Mouse (Mus musculus) kidney, postnatal 10 days (tissue): ENCODE data around the gene Tac2.

ENCODE experiments used
- DNase-seq: peaks from one replicate; pipeline ENCODE4 v3.0.0; 2021; ENCODE audit warnings: mixed read lengths

Gene Tac2

GRCm38 (mm10) chr10:127724178-127724577 is at the start of gene Tac2:
Tac2 (plus strand) TSS chr10:127724478.
- no peak for DNase-seq

- peak; percentile 94 for DNase-seq
These were observed 49.3 kb upstream of the Tac2 start for GRCm38 (mm10) chr10:127674794-127675522.

- no peak for DNase-seq
These were observed 48.3 kb upstream of the Tac2 start for GRCm38 (mm10) chr10:127675859-127676398.

GRCm38 (mm10) chr10:127676691-127677548 is 47.4 kb upstream of the Tac2 start:
- DNase-seq, result peak; percentile 96

- DNase-seq, result peak; percentile 84
These were observed 46.5 kb upstream of the Tac2 start for GRCm38 (mm10) chr10:127677591-127678336.

GRCm38 (mm10) chr10:127679208-127679607 is 45.1 kb upstream of the Tac2 start:
- no peak for DNase-seq

- no peak for DNase-seq
These were observed 44.4 kb upstream of the Tac2 start for GRCm38 (mm10) chr10:127679881-127680280.

GRCm38 (mm10) chr10:127682886-127683285 is 41.4 kb upstream of the Tac2 start:
- DNase-seq, result no peak

- no peak for DNase-seq
These were observed 33.2 kb upstream of the Tac2 start for GRCm38 (mm10) chr10:127691053-127691452.

GRCm38 (mm10) chr10:127694636-127695035 is 29.6 kb upstream of the Tac2 start:
- peak; percentile 27 for DNase-seq

GRCm38 (mm10) chr10:127695775-127696174 is 28.5 kb upstream of the Tac2 start:
- DNase-seq, result no peak

- DNase-seq, result no peak
These were observed 25.3 kb upstream of the Tac2 start for GRCm38 (mm10) chr10:127698966-127699365.

- DNase-seq, result peak; percentile 28
These were observed 21.0 kb upstream of the Tac2 start for GRCm38 (mm10) chr10:127703299-127703698.

- DNase-seq, result no peak
These were observed 20.0 kb upstream of the Tac2 start for GRCm38 (mm10) chr10:127704293-127704692.

- no peak for DNase-seq
These were observed 19.5 kb upstream of the Tac2 start, which contains the start of gene Myo1a for GRCm38 (mm10) chr10:127704766-127705220. Myo1a (plus strand) TSS chr10:127705170.

- no peak for DNase-seq
These were observed 18.5 kb upstream of the Tac2 start for GRCm38 (mm10) chr10:127705783-127706182.

GRCm38 (mm10) chr10:127707721-127708120 is 16.6 kb upstream of the Tac2 start:
- peak; percentile 78 for DNase-seq

GRCm38 (mm10) chr10:127708850-127709370 is 15.4 kb upstream of the Tac2 start:
- DNase-seq, result no peak

- DNase-seq, result no peak
These were observed 13.9 kb upstream of the Tac2 start for GRCm38 (mm10) chr10:127710331-127710730.

- DNase-seq, result no peak
These were observed 11.5 kb upstream of the Tac2 start for GRCm38 (mm10) chr10:127712736-127713135.

- DNase-seq, result peak; percentile 56
These were observed 2.4 kb upstream of the Tac2 start for GRCm38 (mm10) chr10:127721671-127722418.

- no peak for DNase-seq
These were observed 858 bp downstream of the Tac2 start for GRCm38 (mm10) chr10:127725136-127725535.
